30 mouse cellular contexts compared by ENCODE assay signal in the genomic region with DNA sequence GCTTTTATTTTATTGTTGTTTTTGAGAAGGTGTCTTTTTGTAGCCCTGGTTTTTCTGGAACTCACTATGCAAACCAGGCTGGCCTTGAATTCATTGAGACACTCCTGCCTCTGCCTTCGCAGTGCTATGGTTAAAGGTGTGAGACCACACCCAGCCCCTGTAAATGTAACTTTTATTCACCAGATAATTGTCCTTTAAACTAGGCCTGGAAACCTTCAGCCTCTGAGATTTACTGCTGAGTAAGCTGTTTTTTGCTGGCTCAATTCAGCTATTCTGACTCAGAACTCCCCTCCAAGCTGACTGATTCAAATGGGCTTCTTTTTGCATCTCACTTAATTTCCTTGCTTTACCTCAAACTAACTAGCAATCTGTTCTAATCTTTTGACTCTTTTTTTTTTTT. TPM values are rescaled to one million over a fixed set of nuclear protein-coding genes. Genes with fewer than 3 reads are reported as not detected.
"Had no signal": no experiment of that assay in that cellular context is flagged by ENCODE, and none has a peak within 500 bp of the region (broad histone marks: within the 10 kb centered on the region; RNA-seq: fewer than 3 reads in every experiment).

No protein-coding gene starts in this region.

- H3K9ac ChIP-seq: heart, embryonic 13.5 days; heart, embryonic 15.5 days; hindbrain, embryonic 13.5 days; hindbrain, embryonic 15.5 days; limb, embryonic 12.5 days; liver, embryonic 13.5 days; liver, embryonic 15.5 days had no signal

- ATAC-seq: hindbrain, postnatal 0 days; intestine, embryonic 16.5 days had no signal

- H3K4me1 ChIP-seq: heart, embryonic 13.5 days; heart, embryonic 15.5 days; hindbrain, embryonic 13.5 days; hindbrain, embryonic 15.5 days; limb, embryonic 10.5 days; limb, embryonic 12.5 days; liver, embryonic 13.5 days; liver, embryonic 15.5 days had no signal

- H3K4me2 ChIP-seq: heart, embryonic 11.5 days; heart, embryonic 13.5 days; heart, embryonic 15.5 days; hindbrain, embryonic 13.5 days; hindbrain, embryonic 15.5 days; limb, embryonic 12.5 days; liver, embryonic 11.5 days; liver, embryonic 13.5 days; liver, embryonic 15.5 days had no signal

- H3K9me3 ChIP-seq: heart, embryonic 13.5 days; heart, embryonic 15.5 days; hindbrain, embryonic 13.5 days; hindbrain, embryonic 15.5 days; limb, embryonic 10.5 days; limb, embryonic 12.5 days; liver, embryonic 13.5 days; liver, embryonic 15.5 days had no signal

- H3K27me3 ChIP-seq: heart, embryonic 13.5 days; heart, embryonic 15.5 days; hindbrain, embryonic 13.5 days; hindbrain, embryonic 15.5 days; limb, embryonic 12.5 days; liver, embryonic 13.5 days; liver, embryonic 15.5 days had no signal

- DNase-seq: gastrocnemius, postnatal 14 days; gastrocnemius, postnatal 36 days; heart, adult 18-20 months; heart, postnatal 14 days; heart, postnatal 36 days; kidney, adult 11 months; kidney, adult 2 months; kidney, adult 9 months; kidney, postnatal 10 days; kidney, postnatal 4 days; liver; liver, embryonic 13.5 days had no signal

- H3K4me3 ChIP-seq: heart, embryonic 13.5 days; heart, embryonic 15.5 days; hindbrain, embryonic 13.5 days; hindbrain, embryonic 15.5 days; layer of hippocampus, adult 2 months; left cerebral cortex, adult 2 months; limb, embryonic 10.5 days; limb, embryonic 12.5 days; liver, embryonic 13.5 days; liver, embryonic 15.5 days had no signal

- H3K27ac ChIP-seq: heart, embryonic 13.5 days; heart, embryonic 15.5 days; hindbrain, embryonic 13.5 days; hindbrain, embryonic 15.5 days; hindbrain, postnatal 0 days; layer of hippocampus, adult 2 months; left cerebral cortex, adult 2 months; limb, embryonic 10.5 days; limb, embryonic 12.5 days; liver, embryonic 13.5 days; liver, embryonic 15.5 days had no signal

RNA-seq across cellular contexts. Expression of gene Amhr2, which starts 18.2 kb away (rescaled TPM):
- total RNA-seq: hematopoietic stem cell, adult 5-6 weeks had no signal
- polyA plus RNA-seq: limb, embryonic 10.5 days had no signal

RNA-seq across cellular contexts. Expression of gene Sp7, which starts 60.0 kb away (rescaled TPM):
- total RNA-seq: gastrocnemius, adult 18-20 months; gastrocnemius, adult 8-10 months; gastrocnemius, postnatal 36 days; heart, adult 18-20 months; heart, adult 8-10 months; heart, postnatal 14 days; heart, postnatal 36 days; hematopoietic stem cell, adult 5-6 weeks had no signal
- polyA plus RNA-seq: heart, postnatal 0 days; liver, embryonic 15.5 days had no signal
